Mouse (Mus musculus) thymus, adult 18-20 months (tissue): ENCODE measurements around the gene Nudt13.
A peak's percentile ranks its signal among the peaks of the same experiment; 100 is the strongest.
"Not testable (repeated sequence)": the region's sequence is repeated elsewhere in the genome, so short reads cannot be mapped to it uniquely, and the experiment has no call there.

Experiments used
- DNase-seq, 2 experiments: peaks; one replicate each; pipeline ENCODE4 v3.0.0; 2022; ENCODE audit warnings: mixed read lengths in 2 of 2

The Nudt13 gene

DNA sequence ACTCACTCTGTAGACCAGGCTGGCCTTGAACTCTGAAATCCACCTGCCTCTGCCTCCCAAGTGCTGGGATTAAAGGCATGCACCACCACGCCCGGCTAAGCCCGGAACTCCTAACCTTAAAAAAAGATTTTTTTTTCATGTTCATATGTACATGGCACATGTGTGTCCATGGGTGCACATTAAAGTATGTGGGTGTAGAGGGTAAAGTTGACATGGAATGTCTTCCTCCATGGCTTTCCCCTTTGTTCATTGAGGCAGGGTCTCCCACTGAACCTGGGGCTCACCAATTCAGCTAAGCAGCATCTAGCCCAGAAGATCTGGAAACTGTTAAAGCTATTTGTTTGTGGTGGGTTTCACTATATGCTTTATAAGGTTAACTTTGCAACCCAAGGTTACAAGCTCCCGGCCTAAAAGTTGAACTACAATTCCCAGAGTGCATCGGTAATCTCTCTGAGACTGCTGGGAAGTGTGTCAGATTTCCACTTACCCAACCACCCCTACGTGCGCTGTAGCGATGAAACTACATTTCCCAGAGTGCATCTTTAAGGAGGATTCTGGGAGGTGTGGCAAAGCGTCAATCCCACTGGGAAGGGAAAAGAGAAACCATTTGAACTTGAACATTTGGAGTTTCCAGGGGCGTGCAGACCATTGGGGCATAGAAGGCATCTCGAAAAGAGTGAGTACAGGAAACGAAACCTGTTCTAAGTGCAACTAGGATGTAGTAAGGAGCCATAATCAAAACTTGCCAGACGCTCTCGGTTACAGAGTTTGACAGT, at the start of gene Nudt13:
Nudt13 (plus strand) TSS at position 581 of the 776 bp plus-strand sequence.
- peak; percentile 57 to 79 for DNase-seq

DNA sequence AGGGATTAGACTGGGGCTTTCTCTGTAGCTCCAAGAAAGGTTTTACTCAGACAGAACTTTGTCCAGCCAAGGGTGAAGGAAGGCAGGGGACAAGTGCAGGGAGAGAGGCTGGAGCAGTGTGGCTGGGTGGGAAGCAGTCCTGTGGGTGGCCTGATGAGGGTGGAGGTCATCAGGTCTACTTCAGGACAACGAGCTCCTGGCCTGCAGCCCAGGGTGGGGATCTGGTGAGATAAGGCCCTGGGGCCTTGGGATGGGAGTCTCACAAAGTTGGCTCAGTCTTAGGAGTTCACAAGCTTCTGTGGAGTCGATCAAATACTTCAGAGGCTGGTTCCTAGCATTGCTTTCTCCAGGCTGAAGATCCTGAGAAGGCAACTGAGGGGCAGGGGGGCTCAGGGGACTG, 49.2 kb upstream of the Nudt13 start:
- DNase-seq: no peak

DNA sequence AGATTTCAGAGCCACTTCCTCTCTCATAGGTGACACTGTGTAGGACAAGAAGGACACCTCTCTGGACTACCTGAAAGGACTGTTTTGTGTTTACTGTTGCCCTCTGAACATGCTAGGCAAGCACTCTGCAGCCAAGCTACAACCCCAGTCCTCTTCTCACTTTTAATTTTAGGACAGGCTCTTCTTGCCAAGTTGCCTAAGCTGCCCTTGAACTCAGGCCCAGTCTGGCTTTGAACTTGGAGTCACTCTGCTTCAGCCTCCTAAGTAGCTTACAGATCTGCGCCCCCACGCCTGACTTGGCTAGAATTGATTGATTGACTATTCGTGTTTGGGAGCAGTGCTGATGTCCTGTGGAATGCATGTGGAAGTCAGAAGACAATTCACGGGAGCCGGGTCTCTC, 48.6 kb upstream of the Nudt13 start:
- no peak for DNase-seq

DNA sequence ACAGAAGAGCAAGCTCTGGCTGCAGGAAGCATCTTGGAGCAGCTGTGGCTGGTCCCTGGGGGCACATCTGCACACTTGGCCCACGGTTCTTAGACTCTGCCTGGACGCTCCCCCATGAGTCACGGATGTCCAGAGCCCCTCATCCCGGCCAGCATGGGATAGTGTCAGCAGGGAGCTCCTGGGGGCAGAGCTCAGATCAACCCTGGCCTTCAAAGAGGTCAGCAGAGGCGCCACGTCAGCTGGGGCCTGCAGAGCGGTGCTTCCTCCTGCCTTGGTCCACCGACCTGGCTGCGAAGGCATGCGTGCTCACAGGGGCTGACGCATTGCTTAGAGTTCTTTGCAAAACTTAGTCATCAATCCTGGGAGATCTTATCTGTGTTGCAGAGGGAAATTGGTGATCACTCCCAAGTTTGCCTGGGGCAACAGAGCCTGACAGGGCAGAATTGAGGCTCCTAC, 47.7 kb upstream of the Nudt13 start:
- no peak for DNase-seq

DNA sequence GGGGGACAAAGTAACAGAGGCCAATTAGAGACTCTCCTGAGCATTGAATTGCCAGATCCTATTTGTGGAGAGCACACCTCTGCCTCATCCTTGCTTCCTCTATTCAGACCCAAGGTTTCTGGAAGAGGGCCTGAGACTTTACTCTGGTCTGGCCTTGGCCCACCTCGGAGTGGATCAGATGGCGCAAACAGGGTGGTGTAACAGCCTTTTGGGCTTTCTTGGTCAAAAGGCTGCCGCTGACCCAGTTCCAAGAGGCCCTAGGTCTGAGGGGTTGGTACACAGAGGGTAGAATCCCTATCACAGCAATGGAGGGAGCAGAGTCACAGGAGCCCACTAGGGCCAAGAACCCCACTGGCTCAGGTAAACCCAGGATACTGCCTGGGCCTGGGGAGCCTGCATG, 46.5 kb upstream of the Nudt13 start:
- DNase-seq: no peak

DNA sequence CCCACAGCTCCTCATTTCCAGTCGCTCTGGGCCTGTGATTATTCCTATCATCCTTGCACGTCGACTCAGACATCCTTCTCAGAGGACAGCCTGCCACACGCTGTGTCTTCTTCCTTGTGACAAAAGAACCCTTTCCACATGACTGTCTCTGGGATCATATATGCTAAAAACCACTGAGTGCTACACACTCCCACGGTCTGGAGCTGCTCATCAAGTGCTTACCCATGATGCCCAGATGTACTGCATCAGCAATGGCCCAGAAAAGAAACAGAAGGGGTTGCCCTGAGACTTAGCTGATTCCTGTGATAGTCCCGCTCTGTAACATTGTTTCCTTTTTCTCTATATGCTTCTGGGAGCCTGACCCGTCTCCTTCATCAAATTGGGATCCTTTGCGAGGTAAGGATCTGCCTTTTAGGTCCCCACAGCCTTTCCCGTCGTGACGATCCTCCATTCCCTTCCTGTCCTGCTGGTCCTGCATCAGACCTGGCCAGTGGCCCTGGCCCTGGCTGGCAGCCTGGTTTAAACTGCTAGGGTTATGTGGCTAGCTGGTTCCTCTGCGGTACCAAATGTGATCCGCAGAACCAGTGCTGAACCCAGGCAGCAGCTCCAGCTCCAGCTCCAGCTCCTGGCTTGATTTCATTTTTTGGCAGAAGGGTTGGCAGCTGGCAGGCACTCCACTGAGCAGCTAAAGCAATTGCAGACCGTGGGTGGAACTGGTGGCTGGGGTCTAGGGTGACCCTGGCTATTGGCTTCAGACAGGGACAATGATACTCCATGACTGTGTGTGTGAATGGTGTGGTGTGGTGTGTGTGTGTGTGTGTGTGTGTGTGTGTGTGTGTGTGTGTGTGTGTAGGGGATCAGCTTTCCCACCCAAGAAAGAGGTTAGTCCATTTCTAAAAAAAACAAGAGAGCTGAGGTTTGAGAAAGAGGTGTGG, 44.0 kb upstream of the Nudt13 start:
- DNase-seq: no peak

DNA sequence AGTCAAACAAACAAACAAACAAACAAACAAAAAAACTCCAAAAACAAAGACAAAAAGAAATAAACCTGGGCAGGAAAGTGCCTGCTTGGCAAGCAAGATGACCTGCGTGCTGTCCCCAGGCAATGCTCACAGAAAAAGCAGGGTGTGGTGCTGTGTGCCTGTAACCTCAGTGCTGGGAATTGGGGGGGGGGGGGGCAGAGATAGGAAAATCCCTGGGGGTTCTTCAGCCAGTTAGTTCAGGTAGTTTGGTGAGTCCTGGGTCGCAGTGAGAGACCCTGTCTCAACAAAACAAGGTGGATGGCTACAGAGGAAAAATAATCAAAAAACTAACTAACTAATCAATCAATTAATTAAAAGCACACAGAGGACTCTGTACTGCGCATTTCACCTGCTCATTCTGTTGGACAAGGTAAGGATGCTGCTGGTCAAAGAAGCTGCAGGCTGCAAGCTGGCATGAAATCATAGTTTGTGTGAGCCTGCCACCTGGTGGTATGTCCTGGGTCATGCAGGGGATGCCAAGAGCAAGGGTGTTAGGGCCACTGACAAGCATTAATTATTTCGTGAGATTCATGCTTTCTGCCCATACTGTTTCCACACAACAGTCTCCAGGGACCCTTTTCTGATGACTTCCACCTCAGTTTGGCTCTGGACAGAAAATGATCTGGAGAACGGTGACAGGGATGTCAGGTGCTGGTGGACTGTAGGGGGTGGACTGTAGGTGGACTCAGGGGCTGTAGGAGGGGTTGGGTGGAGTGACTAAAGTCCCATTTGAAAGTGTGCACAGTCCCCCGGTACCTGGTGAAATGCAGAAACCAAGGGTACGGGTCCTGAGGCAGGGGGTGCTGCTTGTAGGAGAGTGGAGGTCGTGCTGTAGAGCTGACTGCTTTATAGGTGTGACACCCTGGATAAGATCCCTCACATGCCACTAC, 36.0 kb upstream of the Nudt13 start:
- peak; percentile 36 to 37 for DNase-seq

DNA sequence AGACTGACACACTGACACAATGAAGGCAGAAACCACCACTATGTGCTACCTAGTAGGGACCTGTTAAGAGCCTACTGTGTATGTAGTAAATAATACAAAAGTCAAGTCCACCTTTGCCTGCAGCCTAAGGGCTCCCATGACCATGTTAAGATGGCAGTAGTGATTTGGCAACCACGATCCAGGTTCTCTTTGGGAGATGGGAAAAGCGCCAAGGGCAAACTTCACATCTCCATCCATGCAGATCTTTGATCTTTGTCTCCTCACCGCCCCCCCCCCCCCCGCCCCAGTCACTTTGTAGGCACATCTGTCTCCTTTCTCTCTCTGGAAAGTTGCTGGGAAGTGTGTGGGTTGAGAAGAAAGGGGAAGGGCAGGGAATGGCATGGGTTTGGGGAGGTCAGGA, 32.2 kb upstream of the Nudt13 start:
- DNase-seq: no peak

DNA sequence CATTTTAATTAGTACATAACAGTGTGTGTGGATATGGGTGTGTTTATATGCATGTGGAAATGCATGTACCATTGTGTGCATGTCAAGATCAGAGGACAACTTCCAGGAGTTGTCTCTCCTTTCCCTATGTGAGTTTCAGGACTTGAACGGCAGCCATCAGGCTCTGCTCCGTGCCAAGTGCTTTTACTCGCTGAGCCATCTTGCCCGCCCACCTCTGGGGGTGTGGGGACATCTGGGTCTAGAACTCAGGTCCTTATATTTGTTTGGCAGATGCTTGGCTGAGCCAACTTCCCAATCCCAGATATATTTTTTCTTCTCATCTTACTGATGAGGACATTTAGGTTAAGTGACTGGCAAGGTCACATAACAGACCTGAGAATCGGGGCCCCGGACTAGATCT, 26.1 kb upstream of the Nudt13 start:
- no peak for DNase-seq

DNA sequence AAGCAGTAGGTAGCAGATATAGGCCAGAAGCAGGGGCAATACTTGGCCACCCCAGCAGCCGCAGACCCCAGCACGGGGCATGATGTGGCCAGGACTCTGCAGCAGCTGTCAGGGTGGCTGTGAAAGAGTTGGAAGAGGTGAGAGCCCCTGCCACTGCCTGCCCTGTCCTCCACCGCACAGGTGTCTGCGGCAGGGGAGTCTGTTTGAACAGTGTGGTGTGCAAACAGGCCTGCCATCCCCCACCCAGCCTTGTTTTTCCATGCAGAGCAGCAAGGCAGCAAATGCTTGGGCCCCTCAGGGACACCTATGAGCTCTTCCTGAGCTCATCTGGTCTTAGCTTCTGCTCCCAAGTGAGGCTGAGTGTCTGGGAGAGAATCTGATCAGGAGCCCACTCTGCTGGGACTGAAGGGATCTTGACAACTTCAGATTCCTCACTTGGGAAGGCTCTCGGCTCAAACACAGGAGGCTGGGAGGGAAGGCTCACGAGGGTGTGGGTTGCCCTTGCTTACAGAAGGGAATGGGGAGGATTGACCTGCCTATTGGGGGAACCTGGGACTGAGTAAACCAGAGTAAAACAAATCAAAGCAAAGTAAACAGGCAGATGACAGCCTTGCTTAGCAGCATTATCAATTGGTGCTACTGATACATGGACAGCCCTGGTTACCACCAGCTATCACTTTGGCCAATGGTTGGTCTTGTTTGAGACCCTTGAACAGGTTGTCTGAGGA, 25.3 kb upstream of the Nudt13 start, which contains the start of gene Kcnk16:
Kcnk16 (minus strand) TSS at position 118 of the 728 bp plus-strand sequence.
- DNase-seq: no peak

DNA sequence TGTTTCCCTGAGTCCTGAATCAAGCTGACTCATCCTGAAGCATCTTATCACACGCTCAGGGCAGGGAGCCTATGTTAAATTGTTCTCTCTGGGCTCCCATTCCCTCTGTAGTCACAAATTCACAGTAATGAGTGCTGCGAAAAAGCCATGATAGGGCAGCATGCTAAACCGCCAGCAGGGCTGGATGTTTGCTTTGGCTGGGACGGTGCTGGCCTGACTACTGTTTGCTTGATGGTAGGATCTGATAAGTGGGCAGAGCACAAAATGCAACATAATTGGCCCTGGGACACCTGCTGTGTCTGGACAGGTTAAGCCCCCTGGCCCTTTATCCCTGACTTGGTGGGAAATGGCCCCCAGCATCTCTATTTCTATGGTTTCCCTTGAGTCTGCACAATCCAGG, 3.1 kb upstream of the Nudt13 start:
- DNase-seq: no peak

DNA sequence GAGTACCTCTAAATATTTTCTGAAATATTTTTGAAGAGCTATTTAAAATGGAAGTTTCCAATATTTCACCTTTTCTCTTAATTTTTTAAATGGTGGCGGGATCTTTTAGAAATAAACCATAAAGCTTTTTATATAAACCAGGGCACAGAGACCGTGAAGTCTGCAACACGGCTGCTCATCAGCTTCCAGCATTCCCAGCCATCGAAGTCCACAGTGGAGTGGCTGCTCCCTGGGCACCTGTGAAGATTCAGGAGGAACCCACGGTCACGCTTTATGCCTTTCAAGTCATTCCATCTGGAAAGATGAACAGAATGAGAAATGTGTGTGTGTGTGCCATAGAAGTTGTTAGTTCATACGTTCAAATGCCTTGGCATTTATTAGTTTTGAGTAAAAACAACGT, 450 bp downstream of the Nudt13 start:
- no peak for DNase-seq

DNA sequence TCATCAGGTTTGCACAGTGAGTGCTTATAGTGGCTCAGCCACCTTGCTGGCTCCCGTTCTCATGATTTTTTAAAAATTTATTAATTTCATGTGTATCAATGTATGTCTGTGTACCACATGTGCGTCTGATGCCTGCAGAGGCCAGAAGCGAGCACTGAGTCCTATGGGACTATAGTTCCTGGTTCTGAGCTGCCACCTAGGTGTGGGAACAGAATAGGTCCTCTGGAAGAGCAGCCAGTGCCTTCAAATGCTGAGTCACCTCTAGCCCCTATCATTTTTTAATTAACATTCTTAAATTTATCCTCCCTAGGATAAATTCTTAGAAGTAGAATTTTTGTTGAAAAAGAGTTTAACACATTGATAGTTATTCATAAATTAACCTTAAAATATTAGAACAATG, 3.1 kb downstream of the Nudt13 start:
- no peak for DNase-seq

DNA sequence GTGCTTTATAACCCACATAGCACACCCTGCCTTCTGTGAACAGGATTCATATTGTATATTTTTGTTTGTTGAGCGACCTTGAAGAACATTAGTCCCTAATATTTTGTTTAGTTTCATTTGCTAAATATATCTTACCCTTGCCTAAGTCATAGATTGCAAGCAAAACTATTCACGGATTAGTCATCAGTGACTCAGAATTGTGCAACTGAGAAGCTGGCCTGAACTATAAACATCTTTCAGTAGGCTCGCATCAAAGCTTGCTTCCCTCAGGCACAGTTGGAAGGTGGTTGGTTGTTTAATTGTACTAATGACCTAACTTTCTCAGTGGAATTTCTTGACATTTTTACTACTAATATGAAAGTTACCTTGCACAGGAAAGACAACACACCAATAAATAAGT, 3.6 kb downstream of the Nudt13 start:
- DNase-seq: no peak

DNA sequence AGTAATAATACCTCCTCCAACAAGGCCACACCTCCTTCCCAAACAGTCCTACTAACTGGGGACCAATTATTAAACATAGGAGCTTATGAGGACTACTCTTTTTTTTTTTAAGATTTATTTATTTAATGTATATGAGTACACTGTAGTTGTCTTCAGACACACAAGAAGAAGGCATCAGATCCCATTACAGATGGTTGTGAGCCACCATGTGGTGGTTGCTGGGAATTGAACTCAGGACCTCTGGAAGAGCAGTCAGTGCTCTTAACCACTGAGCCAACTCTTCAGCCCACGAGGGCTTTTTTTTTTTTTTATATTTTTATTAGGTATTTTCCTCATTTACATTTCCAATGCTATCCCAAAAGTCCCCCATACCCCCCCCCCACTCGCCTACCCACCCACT, 10.6 kb downstream of the Nudt13 start:
- DNase-seq: not testable (repeated sequence)

DNA sequence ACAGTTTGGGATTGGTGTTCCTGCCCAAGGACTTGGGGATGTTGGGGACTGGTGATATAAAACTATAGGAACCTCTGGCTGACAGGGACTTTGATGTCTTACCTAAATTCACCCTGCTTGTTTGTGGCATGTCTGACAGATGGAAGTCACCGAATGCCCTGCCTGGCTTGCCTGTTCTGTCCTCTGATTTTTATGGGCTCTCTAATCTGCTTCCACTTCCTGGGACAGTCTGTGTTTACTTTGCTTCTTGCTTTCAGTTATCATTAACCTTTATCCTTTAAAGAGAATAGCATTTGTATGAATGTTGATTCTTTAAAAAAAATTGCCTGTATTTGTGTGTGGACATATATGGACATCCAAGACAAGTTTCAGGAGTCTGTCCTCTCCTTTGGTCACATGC, 20.6 kb downstream of the Nudt13 start:
- DNase-seq: no peak

DNA sequence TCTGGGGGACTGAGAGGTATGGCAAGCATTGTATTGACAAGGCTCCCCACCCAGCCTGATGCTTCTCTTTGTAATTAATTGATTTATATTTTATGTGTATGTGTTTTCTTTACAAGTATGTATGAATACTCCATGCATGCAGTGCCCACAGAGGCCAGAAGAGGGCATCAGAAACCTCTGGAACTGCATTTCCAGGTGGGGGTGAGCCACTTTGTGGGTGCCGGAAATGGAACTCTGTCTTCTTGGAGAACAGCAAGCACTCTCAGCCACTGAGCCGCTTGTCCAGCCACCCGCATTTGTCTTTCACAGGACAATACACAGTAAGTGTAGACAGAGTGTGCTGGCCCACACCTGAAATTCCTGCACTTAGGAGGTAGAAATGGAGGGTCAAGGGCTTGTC, 24.9 kb downstream of the Nudt13 start:
- peak in 1 of 2 experiments; percentile 10 for DNase-seq

DNA sequence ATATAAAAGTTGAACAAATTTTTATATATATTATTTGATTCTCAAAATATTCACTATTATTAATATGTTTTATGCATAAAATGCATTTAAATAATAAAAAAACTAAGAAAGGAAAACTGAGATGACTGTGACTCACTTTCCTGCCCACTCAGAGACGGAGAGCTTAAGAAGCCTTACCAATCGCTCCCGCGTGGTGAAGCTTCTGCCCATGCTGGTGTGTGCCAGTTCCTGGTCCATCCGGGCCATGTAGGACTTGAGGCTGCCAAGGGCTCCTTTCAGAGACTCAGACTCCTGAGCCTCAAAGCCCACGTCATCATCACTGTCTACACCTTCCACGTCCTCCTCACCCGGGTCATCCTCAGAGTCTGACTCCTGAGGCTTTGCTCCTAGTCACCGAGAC, 29.7 kb downstream of the Nudt13 start:
- DNase-seq: no peak

DNA sequence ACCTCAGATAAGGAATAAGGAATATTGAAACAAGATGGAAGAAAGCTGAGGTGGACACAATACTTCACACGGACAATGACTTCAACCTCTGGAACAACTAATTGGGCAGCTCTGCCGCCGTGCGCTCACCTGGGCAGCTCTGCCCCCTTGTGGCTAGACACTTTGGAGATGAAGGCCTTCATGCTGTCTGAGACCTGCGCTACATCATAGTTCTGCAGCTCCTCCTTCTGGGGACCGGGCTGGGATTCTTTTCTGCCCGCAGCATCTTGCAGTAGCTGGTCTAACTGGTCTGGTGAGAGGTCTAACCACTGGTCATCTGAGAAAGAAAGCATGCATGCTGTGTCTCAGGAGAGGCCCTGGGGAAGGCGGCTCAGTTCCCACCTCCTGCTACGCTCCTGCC, 34.0 kb downstream of the Nudt13 start:
- no peak for DNase-seq

DNA sequence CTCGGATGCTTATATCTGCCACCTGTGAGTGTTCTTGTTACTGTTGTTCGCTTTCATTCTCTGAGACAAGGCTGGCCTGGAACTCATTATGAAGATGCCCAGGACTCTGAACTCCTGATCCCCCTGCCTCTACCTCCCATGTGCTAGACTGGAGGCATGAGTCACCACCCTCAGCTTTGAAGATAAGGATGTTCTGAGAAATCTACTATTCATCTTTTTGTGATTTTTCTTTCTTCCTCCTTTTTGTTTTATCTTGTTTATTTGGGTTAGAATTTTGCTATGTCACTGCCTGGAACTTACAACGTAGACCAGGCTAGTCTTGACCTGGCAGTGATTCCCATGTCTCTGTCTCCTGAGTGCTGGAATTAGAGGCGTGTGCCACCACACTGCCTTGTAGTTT, 36.8 kb downstream of the Nudt13 start:
- DNase-seq: no peak

DNA sequence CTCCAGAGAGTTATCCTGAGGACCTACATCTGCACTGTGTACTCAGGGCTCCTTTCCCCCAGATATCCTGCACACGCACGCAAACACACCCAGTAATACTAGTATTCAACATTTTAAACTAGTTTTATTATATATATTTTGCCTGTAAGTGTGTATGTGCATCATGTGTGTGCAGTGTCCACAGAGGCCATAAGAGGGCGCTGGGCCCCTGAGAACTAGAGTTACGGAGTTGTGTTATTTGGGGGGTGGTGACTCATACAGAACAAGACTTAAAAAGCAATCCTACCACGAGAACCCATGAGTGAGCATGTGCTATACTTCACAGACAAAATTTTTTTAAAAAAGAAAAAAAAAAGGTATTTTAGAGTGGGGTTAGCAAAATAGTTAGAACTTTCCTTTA, 44.9 kb downstream of the Nudt13 start:
- no peak for DNase-seq

DNA sequence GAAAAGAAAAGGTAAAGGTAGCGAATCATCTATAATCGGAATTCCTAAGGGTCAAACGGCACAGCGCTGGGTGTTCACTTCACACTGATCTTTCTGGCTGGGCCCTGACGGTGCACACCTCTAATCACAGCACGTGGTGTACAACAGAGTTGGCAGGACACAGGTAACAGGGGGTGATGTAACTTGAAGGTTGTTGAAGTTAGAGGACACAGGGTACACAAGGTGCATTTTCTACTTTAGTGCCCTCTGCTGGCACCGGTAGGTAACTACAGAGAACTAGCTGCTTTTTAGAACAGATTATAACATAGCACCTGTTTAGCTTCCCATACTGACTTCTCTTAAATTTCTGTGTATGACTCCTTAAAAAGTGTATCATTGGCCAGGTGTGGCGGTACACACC, 45.7 kb downstream of the Nudt13 start:
- DNase-seq: no peak
